Mouse (Mus musculus) midbrain, embryonic 16.5 days (tissue): ENCODE data around the gene Trpd52l3. TPM values are rescaled to one million over a fixed set of nuclear protein-coding genes. Genes with fewer than 3 reads are reported as not detected.

Experiments used
- ATAC-seq: fragments of 200-750 bp; cut with Nextera tagmentation; 2 replicates; pipeline ENCODE4 v1.8.0; 2017; ENCODE audit warnings: moderate TSS enrichment
- H3K27ac ChIP-seq: fragments of 300-500 bp; sonication (generic); 2 replicates; pipeline ENCODE4 v1.5.1; 2014; ENCODE audit warnings: mild to moderate bottlenecking, low read length, mixed read lengths
- H3K27me3 ChIP-seq: fragments of 300-500 bp; sonication (generic); 2 replicates; pipeline ENCODE4 v1.6.1; 2014; ENCODE audit warnings: low read depth, low read length, mixed read lengths; ENCODE audit not compliant: control insufficient read depth, insufficient read depth
- H3K36me3 ChIP-seq: fragments of 300-500 bp; sonication (generic); 2 replicates; pipeline ENCODE4 v1.6.1; 2014; ENCODE audit warnings: mild to moderate bottlenecking, low read length, moderate library complexity, mixed read lengths; ENCODE audit not compliant: control insufficient read depth, insufficient read depth
- H3K4me1 ChIP-seq: fragments of 300-500 bp; sonication (generic); 2 replicates; pipeline ENCODE4 v1.6.1; 2014; ENCODE audit warnings: mild to moderate bottlenecking, low read length, mixed read lengths; ENCODE audit not compliant: control insufficient read depth, insufficient read depth
- H3K4me2 ChIP-seq: fragments of 300-500 bp; sonication (generic); 2 replicates; pipeline ENCODE4 v1.6.1; 2014; ENCODE audit warnings: mild to moderate bottlenecking, low read length, mixed read lengths
- H3K4me3 ChIP-seq: fragments of 300-500 bp; sonication (generic); 2 replicates; pipeline ENCODE4 v1.5.1; 2014; ENCODE audit warnings: low read depth, mild to moderate bottlenecking, low read length, moderate library complexity, mixed read lengths
- H3K9ac ChIP-seq: fragments of 300-500 bp; sonication (generic); 2 replicates; pipeline ENCODE4 v1.6.1; 2014; ENCODE audit warnings: low read depth, low read length, mixed read lengths
- H3K9me3 ChIP-seq: fragments of 300-500 bp; sonication (generic); replicated peaks from 2 replicates; pipeline ENCODE4 v1.6.1; 2014; ENCODE audit warnings: mild to moderate bottlenecking, low read length, mixed read lengths; ENCODE audit not compliant: control insufficient read depth, poor library complexity, severe bottlenecking
- WGBS: fragments of 180-500 bp; shearing (Covaris S2); extraction: QIAGEN DNeasy Blood & Tissue Kit; methylation state at CpG from one replicate; pipeline ENCODE4 v1.1.7; 2014; 5-methylcytosine and 5-hydroxymethylcytosine counted together
- polyA plus RNA-seq: library from polyadenylated mRNA; unstranded; fragments of >200 nt; fragmentation: Nextera tagmentation; extraction: Ambion mirVana; gene quantifications from 2 replicates; pipeline ENCODE4 v1.2.1, GENCODE M21; 2015

Gene Trpd52l3
- not detected in 2 replicates for polyA plus RNA-seq

GRCm38 (mm10) chr19:30003621-30004020 lies at the start of gene Trpd52l3:
Trpd52l3 (plus strand) TSS chr19:30003790.
- no peaks in the 10 kb centered on the region for H3K36me3 ChIP-seq
- H3K9me3 ChIP-seq, result no peaks in the 10 kb centered on the region
- peaks cover 9% of the 10 kb centered on the region for H3K4me1 ChIP-seq
- WGBS, result 95% methylated on average over 9 of the region's 9 CpGs
- no peak within 1 kb of the TSS for H3K4me2 ChIP-seq
- H3K9ac ChIP-seq, result no peak within 1 kb of the TSS
- H3K27ac ChIP-seq, result no peak within 1 kb of the TSS
- H3K27me3 ChIP-seq, result no peaks in the 10 kb centered on the region
- no peak for ATAC-seq
- H3K4me3 ChIP-seq, result no peak within 1 kb of the TSS

- no peak overlapping the region for H3K27ac ChIP-seq
- H3K4me3 ChIP-seq, result no peak overlapping the region
- no peaks in the 10 kb centered on the region for H3K9me3 ChIP-seq
- H3K36me3 ChIP-seq, result no peaks in the 10 kb centered on the region
- peaks cover under 1% of the 10 kb centered on the region for H3K4me1 ChIP-seq
- no peak for ATAC-seq
- no peak overlapping the region for H3K9ac ChIP-seq
- H3K27me3 ChIP-seq, result no peaks in the 10 kb centered on the region
- WGBS, result 91% methylated on average over 3 of the region's 3 CpGs
- H3K4me2 ChIP-seq, result no peak overlapping the region
Measured at GRCm38 (mm10) chr19:29953833-29954232, 49.8 kb upstream of the Trpd52l3 start.

DNA sequence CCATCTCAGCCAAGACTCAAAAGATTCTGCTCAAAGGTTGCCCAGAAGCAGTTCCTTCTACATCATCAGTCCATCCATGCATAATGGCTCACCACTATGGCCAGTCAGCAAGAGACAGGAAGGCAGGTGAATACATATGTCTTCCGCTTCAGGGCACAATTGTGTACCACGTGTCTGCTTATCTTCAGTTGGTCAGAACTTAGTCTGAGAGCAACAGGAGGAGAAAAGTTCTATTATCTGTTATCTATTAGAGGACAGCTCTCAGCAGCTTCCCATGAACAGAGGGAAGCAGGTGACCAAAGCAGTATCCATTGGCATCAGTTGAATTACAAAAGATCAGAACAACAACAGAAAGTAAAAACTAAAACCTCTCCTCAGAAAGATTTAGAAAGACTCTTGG lies 48.1 kb upstream of the Trpd52l3 start:
- no peaks in the 10 kb centered on the region for H3K4me1 ChIP-seq
- H3K27me3 ChIP-seq, result no peaks in the 10 kb centered on the region
- H3K4me2 ChIP-seq, result no peak overlapping the region
- H3K4me3 ChIP-seq, result no peak overlapping the region
- 82% methylated on average over 2 of the region's 2 CpGs for WGBS
- H3K9ac ChIP-seq, result no peak overlapping the region
- no peak for ATAC-seq
- H3K36me3 ChIP-seq, result no peaks in the 10 kb centered on the region
- H3K27ac ChIP-seq, result no peak overlapping the region
- no peaks in the 10 kb centered on the region for H3K9me3 ChIP-seq

GRCm38 (mm10) chr19:29960906-29961305 lies 42.7 kb upstream of the Trpd52l3 start:
- Histone ChIP-seq H3K4me2 (no peak overlapping the region), H3K4me3 (no peak overlapping the region), H3K36me3 (no peaks in the 10 kb centered on the region), H3K4me1 (no peaks in the 10 kb centered on the region), H3K9ac (no peak overlapping the region), H3K27me3 (no peaks in the 10 kb centered on the region), H3K9me3 (no peaks in the 10 kb centered on the region), H3K27ac (no peak overlapping the region)
- no peak for ATAC-seq
- 85% methylated on average over 4 of the region's 4 CpGs for WGBS

GRCm38 (mm10) chr19:29961842-29962241 lies 41.7 kb upstream of the Trpd52l3 start:
- Histone ChIP-seq H3K4me1 (no peaks in the 10 kb centered on the region), H3K27me3 (no peaks in the 10 kb centered on the region), H3K9me3 (peaks cover 4% of the 10 kb centered on the region; the same call in 1 of the 2 replicates), H3K36me3 (no peaks in the 10 kb centered on the region), H3K9ac (no peak overlapping the region), H3K27ac (no peak overlapping the region), H3K4me3 (no peak overlapping the region), H3K4me2 (no peak overlapping the region)
- ATAC-seq, result no peak
- WGBS, result 91% methylated on average over 6 of the region's 6 CpGs

DNA sequence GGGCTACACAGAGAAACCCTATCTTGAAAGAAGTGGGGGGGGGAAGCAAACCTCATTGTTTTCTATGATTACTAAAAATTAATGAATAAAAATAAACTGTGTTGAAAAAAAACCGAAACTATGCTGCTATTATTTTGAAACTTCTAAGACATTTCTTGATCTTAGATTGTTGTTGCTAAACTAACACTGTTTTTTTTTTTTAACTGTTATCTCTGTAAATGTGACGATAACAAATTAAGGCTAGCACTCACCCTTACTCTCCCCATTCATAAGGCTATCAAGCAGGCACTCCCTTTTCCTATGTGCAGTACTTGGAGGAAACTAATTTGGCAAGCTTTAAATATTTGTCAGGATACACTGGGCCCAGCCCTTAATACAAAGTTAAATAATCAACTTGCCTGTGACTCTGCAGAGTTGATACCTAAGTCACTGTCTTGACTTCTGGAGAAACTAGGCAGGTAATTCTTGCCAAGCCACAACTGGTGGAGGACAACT lies 39.9 kb upstream of the Trpd52l3 start:
- Histone ChIP-seq H3K9ac (no peak overlapping the region), H3K27me3 (no peaks in the 10 kb centered on the region), H3K4me1 (no peaks in the 10 kb centered on the region), H3K4me3 (no peak overlapping the region), H3K36me3 (no peaks in the 10 kb centered on the region), H3K27ac (no peak overlapping the region), H3K9me3 (peaks cover 4% of the 10 kb centered on the region; the same call in 1 of the 2 replicates), H3K4me2 (no peak overlapping the region)
- ATAC-seq, result no peak
- 90% methylated on average over 2 of the region's 2 CpGs for WGBS

DNA sequence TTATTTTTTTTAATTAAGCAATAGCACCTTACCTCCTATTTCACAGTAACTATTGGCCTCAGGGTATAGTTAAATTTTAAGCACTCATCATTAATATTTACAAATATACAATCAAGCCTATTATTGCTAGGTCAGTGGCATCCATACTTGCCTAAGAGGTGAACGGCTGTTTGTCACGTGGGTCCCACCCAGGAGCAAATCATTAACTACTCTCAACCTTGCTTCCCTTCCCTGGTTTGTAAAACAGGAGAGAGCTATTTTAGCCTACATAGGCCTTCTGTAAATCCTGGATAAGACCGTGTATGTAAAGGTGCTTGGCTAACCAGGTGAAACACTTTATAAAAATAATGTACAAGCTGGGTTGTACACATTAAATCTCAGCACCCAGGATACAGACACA lies 35.6 kb upstream of the Trpd52l3 start:
- no peaks in the 10 kb centered on the region for H3K36me3 ChIP-seq
- no peak overlapping the region for H3K27ac ChIP-seq
- no peaks in the 10 kb centered on the region for H3K27me3 ChIP-seq
- H3K9ac ChIP-seq, result no peak overlapping the region
- no peak overlapping the region for H3K4me2 ChIP-seq
- H3K4me1 ChIP-seq, result no peaks in the 10 kb centered on the region
- peaks cover 4% of the 10 kb centered on the region; the same call in 1 of the 2 replicates for H3K9me3 ChIP-seq
- ATAC-seq, result no peak
- H3K4me3 ChIP-seq, result no peak overlapping the region
- 92% methylated on average over 3 of the region's 3 CpGs for WGBS

- no peak overlapping the region for H3K9ac ChIP-seq
- no peaks in the 10 kb centered on the region for H3K4me1 ChIP-seq
- no peak overlapping the region for H3K27ac ChIP-seq
- H3K4me3 ChIP-seq, result no peak overlapping the region
- no peaks in the 10 kb centered on the region for H3K9me3 ChIP-seq
- no peaks in the 10 kb centered on the region for H3K27me3 ChIP-seq
- no peaks in the 10 kb centered on the region for H3K36me3 ChIP-seq
- no peak for ATAC-seq
- no peak overlapping the region for H3K4me2 ChIP-seq
- WGBS, result 83% methylated on average over 5 of the region's 5 CpGs
Measured at GRCm38 (mm10) chr19:29973396-29973795, 30.2 kb upstream of the Trpd52l3 start.

- 51% methylated on average over 2 of the region's 2 CpGs for WGBS
- Histone ChIP-seq H3K36me3 (no peaks in the 10 kb centered on the region), H3K4me3 (no peak overlapping the region), H3K9me3 (no peaks in the 10 kb centered on the region), H3K4me2 (no peak overlapping the region), H3K27me3 (no peaks in the 10 kb centered on the region), H3K27ac (no peak overlapping the region), H3K4me1 (no peaks in the 10 kb centered on the region), H3K9ac (no peak overlapping the region)
- peak; percentile 17; the same call in 1 of the 2 replicates for ATAC-seq
Measured at GRCm38 (mm10) chr19:29978847-29979246, 24.7 kb upstream of the Trpd52l3 start.
